Mouse (Mus musculus) thymus, postnatal 14 days (tissue): ENCODE results near the gene Ank.
"Not testable (repeated sequence)": the region's sequence is repeated elsewhere in the genome, so short reads cannot be mapped to it uniquely, and the experiment has no call there.

Source experiments
- DNase-seq: peaks from one replicate; pipeline ENCODE4 v3.0.0; 2021

The Ank gene

DNA sequence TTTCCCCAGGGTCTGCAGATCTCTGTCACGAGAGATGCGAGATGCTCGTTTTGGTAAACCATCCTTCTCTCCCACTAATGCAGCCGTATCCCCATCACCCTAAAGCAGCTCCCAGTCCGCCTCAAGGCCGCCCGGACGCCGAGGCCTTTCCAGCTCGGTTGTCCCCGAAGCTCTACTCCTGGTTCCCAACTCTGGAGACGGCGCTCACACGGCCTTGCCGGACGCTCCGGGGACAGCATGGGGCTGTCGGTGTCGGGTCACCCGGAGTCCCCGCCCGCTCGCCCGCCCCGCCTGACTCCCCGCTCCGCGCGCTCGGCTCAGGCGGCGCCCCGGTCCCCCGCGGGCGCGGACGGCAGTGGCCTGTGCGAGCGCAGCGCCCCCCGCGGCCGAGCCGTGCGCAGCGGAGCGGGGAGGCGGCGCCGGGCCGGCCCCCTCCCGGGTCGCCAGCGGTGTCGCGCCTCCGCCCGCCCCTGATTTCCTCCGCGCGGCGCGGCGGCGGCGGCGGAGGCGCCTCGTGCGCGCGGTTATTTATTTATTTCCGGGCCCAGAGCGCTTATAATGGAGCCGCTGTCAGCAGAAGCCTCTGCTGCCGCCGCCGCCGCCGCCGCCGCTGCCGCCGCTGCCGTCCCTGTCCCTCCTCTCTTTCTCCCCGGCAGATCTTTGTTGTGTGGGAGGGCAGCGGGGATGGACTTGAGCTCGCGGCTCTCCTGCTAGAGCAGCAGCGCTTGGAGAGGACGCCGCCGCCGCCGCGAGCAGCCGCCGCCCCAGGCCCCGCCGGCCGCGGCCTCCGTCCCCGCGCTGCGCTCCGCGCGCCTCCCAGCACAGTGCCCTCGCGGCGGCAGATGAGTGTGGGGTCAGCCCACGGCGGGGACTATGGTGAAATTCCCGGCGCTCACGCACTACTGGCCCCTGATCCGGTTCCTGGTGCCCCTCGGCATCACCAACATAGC lies at the start of gene Ank:
TSS of gene Ank (plus strand) at position 547 of the 950 bp plus-strand sequence.
- peak; percentile 85 for DNase-seq

DNA sequence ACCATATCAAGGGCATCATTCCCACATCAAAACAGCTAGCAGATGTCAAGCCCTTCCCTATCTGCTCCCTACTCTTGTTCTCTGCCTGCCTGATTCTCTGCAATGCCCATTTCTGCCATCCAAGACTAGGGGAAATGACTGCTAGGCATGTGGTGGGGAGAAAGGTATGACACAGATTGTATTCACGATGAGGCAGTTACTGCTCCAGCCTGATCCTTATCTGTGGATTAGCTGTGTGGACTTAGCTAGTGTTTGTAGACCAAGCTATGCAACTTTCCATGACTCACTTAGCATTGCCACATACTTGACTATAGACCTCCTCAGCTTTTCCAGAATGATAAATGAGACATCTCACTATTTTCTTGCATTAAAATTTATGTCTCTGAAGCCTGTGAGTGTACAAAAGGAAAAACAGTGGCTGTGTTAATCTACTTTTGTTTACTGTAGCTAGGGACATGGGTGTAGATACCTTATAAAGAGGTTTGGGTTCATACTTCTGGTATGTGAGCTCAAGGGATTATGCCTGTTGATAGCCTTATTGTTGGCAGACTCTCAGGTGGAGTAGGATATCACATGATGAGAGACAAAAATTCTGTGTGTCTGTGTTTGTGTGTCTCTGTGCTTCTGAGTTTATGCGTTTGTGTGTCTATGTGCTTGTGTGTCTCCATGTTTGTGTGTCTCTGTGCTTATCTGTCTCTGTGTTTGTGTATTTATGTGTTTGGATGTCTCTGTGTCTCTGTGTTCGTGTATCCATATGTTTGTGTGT lies 47.7 kb upstream of the Ank start:
- DNase-seq = no peak

DNA sequence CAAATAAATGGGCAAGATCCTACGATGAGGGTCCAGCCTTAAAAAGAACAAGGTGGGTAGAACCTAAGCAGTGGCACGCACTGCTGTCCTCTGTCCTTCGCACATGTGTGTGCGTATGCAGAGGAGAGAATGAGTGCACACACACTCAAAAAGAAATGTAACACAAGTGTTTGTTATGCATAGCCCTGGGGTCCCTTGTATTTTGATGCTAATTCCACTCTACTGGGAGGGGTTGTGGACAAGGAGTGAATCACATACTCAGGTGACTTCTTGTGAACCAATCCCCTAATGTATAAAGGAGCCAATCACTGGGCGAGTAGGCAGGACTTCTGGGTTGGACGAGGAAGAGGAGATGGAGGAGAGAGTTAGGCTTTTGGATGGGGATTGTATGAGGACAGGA lies 44.9 kb upstream of the Ank start:
- no peak for DNase-seq

DNA sequence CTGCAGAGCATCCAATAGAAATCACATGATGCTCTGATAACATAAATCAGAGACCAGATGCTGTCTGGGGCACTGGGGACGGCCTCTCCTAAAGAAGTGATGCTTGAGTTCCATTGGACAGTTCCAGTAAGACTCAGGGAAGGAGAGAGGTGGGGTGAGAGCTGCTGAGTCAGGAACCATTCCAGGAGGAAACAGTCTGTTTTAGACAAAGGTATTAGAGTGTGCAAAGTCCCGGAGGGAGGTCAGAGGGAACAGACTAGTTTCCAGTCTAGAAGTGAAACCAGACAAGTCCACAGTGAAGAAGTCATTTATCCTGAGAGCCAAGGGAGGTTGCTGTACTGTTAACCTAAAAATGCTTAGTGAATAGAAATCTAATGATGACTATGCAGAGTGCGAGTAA lies 38.9 kb upstream of the Ank start:
- no peak for DNase-seq

DNA sequence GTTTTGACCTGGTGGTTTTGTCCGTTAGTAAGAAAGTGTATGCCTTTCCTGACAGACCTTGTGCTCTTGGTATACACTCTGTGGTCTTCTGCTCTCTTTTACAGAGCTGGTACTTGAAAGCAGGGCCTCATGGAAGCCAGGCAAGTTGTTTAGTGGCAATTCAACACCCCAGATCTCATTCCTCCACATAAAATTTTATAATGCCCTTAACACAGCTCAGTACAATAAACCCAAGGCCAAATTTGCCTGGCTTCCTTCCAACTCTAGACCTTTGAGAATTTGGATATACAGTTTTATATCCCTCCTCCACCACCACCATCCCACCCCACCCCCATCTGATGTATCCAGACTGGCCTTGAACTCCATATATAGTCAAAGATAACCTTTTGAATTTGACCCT lies 36.2 kb upstream of the Ank start:
- DNase-seq = no peak

DNA sequence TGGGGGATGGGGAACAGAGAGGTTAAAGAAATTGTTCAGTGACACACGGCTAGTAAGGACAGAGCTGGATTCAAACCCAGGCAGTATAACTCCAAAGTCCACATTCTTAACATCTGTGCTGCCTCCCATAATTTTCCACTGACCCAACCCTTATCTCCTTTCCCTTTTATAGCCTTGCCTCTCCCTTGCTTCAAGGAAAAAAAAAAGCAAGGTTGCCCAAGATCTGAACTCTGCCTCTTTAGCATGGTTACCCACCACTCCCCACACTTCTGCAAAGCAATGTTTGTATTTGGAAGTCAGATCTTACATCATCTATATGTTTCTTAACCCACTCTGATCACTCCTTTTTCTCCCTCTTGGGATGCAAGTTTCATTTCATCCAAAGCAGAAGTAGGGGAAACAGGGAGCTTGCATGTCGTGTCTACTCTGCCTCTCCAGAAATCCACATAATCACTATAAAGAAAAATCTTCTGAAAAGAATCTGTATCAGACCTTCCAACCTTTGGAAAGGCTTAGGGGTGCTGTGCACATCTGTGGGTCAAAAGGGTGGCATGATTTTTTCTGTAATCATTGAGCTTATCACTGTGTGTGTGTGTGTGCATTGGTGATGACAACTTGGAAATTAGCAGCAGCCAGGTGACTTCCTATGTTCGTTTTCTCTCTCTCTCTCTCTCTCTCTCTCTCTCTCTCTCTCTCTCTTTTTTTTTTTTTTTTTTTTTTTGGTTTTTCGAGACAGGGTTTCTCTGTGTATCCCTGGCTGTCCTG lies 33.4 kb upstream of the Ank start:
- no peak for DNase-seq

DNA sequence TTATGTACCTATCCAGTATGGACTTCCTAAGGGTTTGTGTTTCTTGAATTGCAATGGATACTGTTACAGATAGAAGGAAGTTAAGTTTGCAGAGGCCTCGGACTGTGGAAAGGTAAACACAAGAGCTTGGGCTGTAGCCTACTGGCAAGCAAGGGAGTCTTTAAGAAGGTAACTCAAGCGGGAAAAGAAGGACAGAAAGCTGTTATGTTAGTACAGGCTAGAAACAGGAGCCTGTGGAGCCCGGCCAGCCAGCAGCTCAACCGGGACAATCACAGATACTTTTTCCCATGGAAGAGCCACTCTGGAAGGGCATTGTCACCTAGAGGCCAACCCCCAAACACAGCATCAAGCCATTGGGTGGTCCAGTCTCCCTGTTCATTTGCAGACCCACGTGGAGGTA lies 31.1 kb upstream of the Ank start:
- DNase-seq = no peak

DNA sequence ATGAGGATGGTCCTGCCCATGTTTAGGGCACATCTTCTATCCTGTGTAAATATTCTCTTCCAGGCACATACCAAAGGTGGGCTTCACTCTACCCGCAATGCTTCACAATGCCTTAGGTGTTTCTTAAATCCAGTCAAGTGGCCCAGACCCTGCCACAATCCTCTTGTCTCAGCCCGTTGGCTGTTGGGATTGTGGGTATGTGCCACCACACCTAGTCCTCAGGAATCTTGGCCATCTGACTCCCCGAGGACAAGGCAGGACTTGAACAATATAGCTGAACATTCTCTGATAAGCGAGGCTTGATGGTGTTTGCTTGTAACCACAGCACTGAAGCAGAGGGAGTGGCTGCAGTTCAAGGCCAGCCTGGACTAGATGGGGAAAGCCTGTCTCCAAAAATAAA lies 30.3 kb upstream of the Ank start:
- no peak for DNase-seq

DNA sequence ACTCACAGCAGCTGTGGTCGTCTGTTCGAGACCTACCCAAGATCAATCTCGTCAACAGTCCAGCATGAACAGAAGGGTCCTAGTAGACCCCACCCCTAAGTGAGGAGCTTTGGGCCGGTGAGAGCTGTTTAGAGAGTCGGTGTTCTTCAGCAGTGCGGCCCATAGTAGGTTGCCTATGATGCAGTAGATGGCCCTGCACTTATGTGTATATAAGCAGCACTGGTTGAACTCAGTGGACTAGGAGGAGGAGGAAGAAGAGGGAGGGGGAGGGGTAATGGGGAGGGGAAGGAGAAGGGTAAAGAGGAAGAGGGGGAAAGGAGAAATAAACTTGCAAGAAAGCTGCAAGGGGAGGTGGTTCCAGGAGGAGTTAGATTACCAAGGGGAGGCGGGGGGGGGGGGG lies 25.4 kb upstream of the Ank start:
- DNase-seq = no peak

DNA sequence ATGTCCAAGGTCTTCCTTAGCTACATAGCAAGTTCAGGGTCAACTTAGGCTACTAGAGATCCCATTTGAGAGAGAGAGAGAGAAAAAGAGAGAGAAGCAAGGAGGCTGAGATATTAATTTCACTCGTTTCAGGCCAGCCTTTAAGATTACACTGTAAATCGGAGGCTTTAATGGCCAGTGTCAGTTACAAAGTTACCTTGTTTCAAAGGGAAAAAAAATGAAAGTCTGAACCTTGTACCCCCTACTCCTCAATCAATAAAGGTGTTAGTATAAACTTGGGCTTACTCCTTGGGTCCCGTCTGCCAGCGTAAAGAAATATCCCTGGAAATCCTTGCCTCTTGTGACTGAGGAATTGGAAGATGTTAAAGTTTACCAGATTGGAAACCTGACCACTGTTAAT lies 24.9 kb upstream of the Ank start:
- DNase-seq = no peak

DNA sequence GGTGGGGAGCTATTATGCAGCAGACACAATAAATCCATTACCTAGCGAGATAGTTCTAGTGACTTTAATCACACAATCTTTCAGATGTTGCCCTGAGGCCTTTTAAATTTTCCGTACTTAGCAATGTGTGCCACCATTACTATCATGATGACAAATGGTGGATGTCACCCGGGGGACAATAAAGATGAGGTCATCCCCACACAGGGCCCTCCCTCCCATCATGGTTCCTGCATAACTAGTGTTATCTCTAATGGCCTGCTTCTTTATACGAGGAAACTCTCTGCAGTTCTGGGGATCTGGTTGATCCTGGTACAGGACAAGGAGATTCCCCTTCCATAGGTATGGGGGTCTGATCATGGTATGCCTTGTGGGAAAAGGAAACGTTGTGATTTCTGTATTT lies 24.5 kb upstream of the Ank start:
- DNase-seq = no peak

DNA sequence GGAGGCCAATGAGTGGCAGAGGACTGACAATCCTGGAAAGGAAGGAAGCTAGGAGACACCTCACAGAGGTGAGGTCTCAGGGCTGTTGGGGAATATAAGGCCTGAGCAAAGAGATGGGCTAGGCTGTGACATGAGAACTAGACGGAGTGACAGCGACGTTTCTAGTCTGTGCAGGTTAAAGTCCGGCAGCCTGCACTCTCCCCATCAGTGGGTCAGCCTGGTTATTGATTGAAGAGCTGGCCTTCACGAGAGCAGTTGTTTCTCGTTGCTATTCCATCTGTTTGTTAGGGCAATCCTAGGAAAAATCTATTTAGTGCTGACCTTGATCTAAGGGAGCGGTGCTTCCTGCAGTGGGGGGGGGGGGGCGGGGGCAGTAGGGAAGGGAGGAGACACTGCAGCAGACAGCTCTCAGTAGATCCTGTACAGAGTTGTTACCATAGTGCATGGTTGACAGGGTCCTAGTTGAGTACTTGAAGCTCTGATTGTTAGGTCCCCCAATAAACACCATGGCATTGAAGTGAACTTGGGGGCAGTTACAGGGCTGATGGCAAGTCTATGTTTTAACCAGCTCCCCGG lies 21.6 kb upstream of the Ank start:
- DNase-seq = no peak

DNA sequence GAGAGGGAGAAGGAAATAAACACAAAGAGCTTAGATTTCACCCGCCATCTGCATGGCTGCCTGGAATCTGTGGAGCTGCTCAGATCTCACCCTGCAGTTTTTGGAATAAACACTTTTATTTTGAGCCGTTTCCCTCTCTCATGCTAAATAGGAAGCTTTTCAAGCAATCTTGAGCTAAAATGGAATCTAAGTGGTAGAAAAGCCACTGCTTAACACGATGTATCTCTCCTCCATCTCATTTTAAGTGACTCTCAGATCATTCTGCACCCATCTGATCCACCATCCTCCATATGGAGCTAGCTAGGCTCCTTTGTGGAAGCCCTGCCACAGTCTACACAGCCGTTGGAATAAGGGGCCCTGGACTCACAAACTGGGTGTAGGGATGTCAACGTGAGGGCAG lies 15.8 kb upstream of the Ank start:
- no peak for DNase-seq

DNA sequence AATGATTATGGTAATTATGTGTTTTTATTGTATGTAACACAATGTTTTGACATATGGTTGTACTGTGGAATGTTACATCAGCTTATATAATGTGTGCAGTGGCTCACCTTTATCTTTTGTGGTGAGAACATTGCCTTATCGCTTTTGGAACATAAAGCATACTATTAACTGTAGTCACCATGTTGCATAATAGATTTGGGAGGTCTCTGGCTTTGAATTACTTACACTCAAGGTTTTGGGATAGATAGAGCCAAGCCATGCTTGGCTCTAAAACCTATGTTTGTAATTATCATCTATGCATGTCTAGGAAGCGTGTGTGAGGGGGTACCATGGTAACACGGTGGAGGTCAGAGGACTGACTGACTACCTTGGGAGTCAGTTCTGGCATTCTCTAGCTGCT lies 14.7 kb upstream of the Ank start:
- DNase-seq = no peak

DNA sequence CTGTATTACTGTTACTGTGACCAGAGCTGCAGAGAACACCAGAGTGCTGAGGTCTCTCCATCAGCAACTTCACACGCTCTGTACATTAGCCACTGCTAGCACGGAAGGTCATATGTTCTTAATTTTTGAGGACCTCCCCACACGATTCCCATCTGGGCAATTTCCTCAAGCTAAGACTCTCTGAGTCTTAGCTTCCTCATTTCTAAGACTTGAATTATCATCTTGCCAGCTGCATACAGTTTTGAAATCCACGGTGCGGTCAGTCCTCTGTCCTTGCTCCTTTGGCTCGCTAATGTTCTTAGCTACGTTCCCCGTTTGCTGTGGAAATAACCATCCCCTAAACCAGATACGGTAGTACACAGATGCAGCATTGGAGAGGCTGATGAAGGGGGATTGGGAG lies 14.0 kb upstream of the Ank start:
- no peak for DNase-seq

DNA sequence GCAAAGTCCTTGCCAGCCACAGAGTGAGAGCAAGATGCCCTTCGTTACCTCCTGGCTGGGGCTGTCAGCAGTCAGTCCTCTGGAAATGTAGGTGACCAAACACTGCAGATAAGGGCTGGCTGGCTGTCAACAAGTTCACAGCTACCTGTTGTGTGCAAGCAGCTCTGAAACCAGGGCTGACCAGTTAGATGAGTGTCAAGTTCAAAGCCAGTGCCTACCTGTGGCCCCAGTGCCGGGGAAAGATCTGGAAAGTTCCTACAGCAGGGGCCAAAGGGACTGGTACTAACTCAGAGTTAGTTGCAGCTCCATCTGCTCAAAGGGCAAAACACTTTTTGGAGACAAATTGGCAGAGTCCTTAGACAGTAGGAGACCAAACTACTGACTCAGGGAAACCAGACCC lies 9.5 kb upstream of the Ank start:
- DNase-seq = no peak

DNA sequence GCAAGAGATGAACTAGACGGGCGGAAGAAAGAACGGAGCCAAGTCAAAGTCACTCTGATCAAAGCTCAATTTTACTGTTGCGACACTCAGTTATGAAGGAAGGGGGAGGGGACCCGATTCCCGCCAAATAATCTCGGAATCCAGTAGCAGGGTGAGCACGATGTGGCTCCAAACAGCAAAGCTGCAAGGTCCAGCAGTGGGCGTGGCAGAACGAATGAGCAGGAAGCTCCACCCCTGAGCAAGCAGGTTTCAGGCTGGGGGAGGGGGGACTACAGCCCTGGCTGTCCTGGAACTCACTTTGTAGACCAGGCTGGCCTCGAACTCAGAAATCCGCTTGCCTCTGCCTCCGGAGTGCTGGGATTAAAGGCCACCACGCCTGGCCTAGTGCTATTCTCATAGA lies 6.7 kb upstream of the Ank start:
- DNase-seq = not testable (repeated sequence)

DNA sequence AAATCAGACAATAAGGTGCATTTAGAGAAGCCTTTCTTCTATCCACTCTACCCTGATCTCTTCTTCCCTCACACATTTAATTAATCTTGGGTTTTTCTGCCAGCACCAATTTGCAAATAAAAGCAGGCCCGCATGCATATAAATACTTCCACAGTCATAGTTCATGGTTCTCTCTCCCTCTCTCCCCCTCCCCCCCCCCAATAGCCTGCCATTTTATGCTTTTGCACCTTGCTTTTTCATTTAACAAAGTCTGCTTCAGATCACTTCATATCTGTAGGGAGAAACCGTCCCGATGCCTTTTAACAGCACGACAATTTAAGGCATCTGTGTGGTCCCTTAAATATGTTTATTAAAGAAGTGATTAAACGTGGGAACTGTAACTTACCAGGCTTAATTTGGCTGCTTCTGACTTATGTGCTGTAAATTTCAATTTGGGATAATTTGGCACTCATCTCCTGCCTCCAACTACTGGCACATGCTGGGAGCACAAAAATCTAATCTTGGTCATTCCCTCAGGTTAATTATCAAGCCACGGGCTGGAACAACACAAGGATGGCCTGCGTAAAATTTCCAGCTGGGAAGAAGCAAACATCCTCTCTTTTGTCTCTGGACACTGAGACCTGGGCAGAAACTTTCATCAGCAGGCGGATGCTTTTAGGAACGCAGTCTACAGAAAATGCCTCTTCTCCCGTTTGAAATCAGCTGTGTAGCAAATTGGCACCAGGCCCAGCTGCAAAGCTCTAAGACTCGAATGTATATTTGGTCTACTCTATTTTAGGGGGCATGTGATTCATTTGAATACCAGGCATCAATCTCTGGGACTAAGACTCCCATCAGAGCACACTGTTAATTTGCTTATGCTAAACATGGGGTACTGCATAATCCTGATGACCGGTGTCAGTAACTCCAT lies 4.9 kb upstream of the Ank start:
- no peak for DNase-seq

DNA sequence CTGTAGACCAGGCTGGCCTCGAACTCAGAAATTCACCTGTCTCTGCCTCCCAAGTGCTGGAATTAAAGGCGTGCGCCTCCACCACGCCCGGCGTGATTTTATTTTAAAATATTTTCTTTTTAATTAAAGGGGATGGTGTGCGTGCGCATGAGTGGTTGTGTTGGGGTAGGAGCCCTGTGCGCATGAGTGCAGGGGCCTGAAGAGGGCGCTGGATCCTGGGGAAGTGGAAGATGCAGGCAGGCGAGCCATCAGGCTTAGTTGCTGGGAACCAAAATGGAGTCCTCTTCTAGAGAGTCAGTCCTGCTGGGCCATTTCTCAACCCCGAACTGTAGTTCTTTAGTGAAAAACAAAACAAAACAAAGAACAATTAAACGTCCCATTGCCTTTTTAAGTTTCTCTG lies 2.6 kb upstream of the Ank start:
- DNase-seq = no peak

DNA sequence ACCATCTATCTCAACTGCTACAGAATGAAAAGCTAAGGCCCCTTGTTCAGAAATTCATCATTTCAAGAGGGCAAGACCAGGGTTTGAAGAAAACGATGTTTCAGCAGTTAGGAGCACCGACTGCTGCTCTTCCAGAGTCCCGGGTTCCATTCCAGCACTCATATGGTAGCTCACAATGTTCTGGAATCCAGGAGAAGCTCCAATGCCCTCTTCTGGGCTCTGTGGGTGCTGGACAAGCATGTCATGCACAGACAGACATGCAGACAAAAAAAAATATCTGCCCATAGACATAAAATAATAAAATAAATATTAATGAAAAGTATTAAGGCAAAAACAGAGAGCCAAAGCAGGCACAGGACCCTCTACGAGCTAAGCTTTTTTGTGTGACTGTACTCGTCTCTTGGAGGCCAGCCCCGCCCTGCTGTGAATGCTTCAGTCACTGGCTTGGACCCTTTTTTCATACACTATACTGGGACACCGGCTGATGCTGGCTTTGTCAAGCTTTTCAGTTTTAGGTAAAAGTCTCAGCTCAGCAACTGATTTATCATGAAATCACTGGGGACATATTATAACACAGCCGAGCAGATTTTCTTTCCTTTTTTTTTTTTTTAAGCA lies 979 bp upstream of the Ank start:
- DNase-seq = no peak

DNA sequence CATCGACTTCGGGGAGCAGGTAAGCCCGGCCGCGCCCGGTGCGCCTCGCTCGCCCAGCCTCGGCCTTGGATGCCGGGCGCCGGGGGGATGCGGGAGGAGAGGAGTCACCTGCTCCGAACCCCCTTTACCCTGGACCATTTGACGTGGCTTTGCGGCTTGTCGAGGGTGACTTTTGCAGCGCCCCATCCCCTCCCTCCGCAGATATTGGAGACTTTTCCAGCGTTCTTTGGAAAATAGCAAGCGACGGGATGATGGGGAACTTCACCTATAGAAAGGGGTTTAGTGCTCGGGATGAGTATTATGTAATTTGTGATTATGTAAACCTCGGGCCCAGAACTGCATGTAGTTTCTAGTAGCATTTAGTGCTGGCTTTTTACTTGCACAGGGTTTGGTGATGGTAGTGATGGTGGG lies 609 bp downstream of the Ank start:
- no peak for DNase-seq

DNA sequence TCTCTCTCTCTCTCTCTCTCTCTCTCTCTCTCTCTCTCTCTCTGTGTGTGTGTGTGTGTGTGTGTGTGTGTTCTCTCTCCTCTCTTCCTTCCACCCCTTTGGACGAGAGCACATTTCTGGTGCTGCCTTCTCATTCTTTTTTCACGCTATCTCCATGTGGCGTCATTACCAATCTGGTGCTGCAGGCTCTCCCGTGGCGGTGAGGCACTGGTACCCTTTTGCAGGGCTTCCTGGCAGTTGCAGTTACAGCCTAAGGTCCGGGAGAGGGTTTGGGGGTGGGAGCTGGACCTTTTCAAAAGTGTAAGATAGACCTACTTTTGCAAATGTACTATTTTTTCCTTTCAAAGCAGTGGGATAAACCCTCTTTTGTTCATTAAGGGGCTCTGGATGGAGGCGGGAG lies 1.2 kb downstream of the Ank start:
- no peak for DNase-seq
